Comparison of ENCODE assay signal across 20 mouse cellular contexts in genomic region chr2:137371062-137371461, GRCm38 (mm10).
"Had no signal": no experiment of that assay in that cellular context is flagged by ENCODE, and none has a peak within 500 bp of the region (broad histone marks: within the 10 kb centered on the region; RNA-seq: fewer than 3 reads in every experiment).

No protein-coding gene starts in this region.

- H3K27me3 ChIP-seq: liver, embryonic 15.5 days; lung, embryonic 15.5 days; megakaryocyte, embryonic 14.5 days; midbrain, embryonic 12.5 days; neural tube, embryonic 12.5 days had no signal

- H3K27ac ChIP-seq: liver, embryonic 15.5 days; lung, embryonic 15.5 days; macrophage; midbrain, embryonic 12.5 days; neural tube, embryonic 12.5 days had no signal

- H3K9me3 ChIP-seq: liver, embryonic 15.5 days; lung, embryonic 15.5 days; midbrain, embryonic 12.5 days; neural tube, embryonic 12.5 days had no signal

- H3K4me1 ChIP-seq: liver, embryonic 15.5 days; lung, embryonic 15.5 days; megakaryocyte, embryonic 14.5 days; midbrain, embryonic 12.5 days; neural tube, embryonic 12.5 days had no signal

- H3K36me3 ChIP-seq: liver, embryonic 15.5 days; lung, embryonic 15.5 days; midbrain, embryonic 12.5 days; neural tube, embryonic 12.5 days had no signal

- H3K4me3 ChIP-seq: liver, embryonic 15.5 days; lung, embryonic 15.5 days; megakaryocyte, embryonic 14.5 days; midbrain, embryonic 12.5 days; myocyte; neural tube, embryonic 12.5 days had no signal

- DNase-seq: liver, postnatal 0 days; lung, adult 2 months; lung, postnatal 14 days; lung, postnatal 36 days; midbrain, embryonic 14.5 days; retina, postnatal 1 day; right cerebral cortex, adult 18-20 months; right cerebral cortex, postnatal 25 days; right cerebral cortex, postnatal 4 days; spleen, adult 18-20 months; thymus, adult 18-20 months; thymus, postnatal 14 days; thymus, postnatal 36 days had no signal
